Mouse (Mus musculus) embryonic facial prominence, embryonic 14.5 days (tissue): Measurements from ENCODE around the gene Olfr15. TPM values are rescaled to one million over a fixed set of nuclear protein-coding genes. Genes with fewer than 3 reads are reported as not detected.
A peak's percentile ranks its signal among the peaks of the same experiment; 100 is the strongest.
"Not testable (repeated sequence)": the region's sequence is repeated elsewhere in the genome, so short reads cannot be mapped to it uniquely, and the experiment has no call there.

ENCODE experiments used
- ATAC-seq: fragments of 200-750 bp; cut with Nextera tagmentation; 2 replicates; pipeline ENCODE4 v1.8.0; 2017; ENCODE audit warnings: low read depth, moderate number of reproducible peaks, moderate TSS enrichment
- DNase-seq: peaks from one replicate; pipeline ENCODE4 v3.0.0-alpha.2; 2015; ENCODE audit warnings: low spot score
- H3K27ac ChIP-seq: fragments of 300-500 bp; sonication (generic); replicated peaks from 2 replicates; pipeline ENCODE4 v1.5.1; 2014; ENCODE audit warnings: low read depth, mild to moderate bottlenecking, low read length, moderate library complexity
- H3K27me3 ChIP-seq: fragments of 300-500 bp; sonication (generic); replicated peaks from 2 replicates; pipeline ENCODE4 v1.6.1; 2014; ENCODE audit warnings: low read length; ENCODE audit not compliant: control insufficient read depth, insufficient read depth
- H3K36me3 ChIP-seq: fragments of 300-500 bp; sonication (generic); 2 replicates; pipeline ENCODE4 v1.6.1; 2014; ENCODE audit warnings: low read length, mixed read lengths; ENCODE audit not compliant: control insufficient read depth, insufficient read depth
- H3K4me1 ChIP-seq: fragments of 300-500 bp; sonication (generic); 2 replicates; pipeline ENCODE4 v1.6.1; 2014; ENCODE audit warnings: antibody characterized with exemption, low read length; ENCODE audit not compliant: control insufficient read depth, insufficient read depth
- H3K4me2 ChIP-seq: fragments of 300-500 bp; sonication (generic); 2 replicates; pipeline ENCODE4 v1.6.1; 2014; ENCODE audit warnings: low read depth, mild to moderate bottlenecking, low read length, moderate library complexity, mixed read lengths
- H3K4me3 ChIP-seq: fragments of 300-500 bp; sonication (generic); 2 replicates; pipeline ENCODE4 v1.5.1; 2014; ENCODE audit warnings: low read depth, mild to moderate bottlenecking, low read length
- H3K9ac ChIP-seq: fragments of 300-500 bp; sonication (generic); 2 replicates; pipeline ENCODE4 v1.6.1; 2014; ENCODE audit warnings: low read depth, mild to moderate bottlenecking, low read length, moderate library complexity, mixed read lengths
- H3K9me3 ChIP-seq: fragments of 300-500 bp; sonication (generic); 2 replicates; pipeline ENCODE4 v1.6.1; 2016; ENCODE audit warnings: low read length; ENCODE audit not compliant: control insufficient read depth
- WGBS: fragments of 180-500 bp; shearing (Covaris S2); extraction: QIAGEN DNeasy Blood & Tissue Kit; methylation state at CpG from one replicate; pipeline ENCODE4 v1.1.7; 2014; 5-methylcytosine and 5-hydroxymethylcytosine counted together
- polyA plus RNA-seq: library from polyadenylated mRNA; unstranded; fragments of >200 nt; fragmentation: Nextera tagmentation; extraction: Ambion mirVana; gene quantifications from 2 replicates; pipeline ENCODE4 v1.2.1, GENCODE M21; 2014

Gene Olfr15
- polyA plus RNA-seq, 1 experiment from 2014 or later, result 0.60 TPM

GRCm38 (mm10) chr16:3839157-3839885 is 8.6 kb downstream of the Olfr15 start:
- no peaks in the 10 kb centered on the region for H3K27me3 ChIP-seq
- H3K9ac ChIP-seq, result no peak overlapping the region
- no peaks in the 10 kb centered on the region for H3K9me3 ChIP-seq
- no peak overlapping the region for H3K4me3 ChIP-seq
- H3K4me1 ChIP-seq, result no peaks in the 10 kb centered on the region
- no peak overlapping the region for H3K27ac ChIP-seq
- 59% methylated on average over 17 of the region's 17 CpGs for WGBS
- no peaks in the 10 kb centered on the region for H3K36me3 ChIP-seq
- ATAC-seq (0 out of 2 replicates have a peak, but pooled peaks have one; percentile 37), DNase-seq (peak; percentile 45)
- no peak overlapping the region for H3K4me2 ChIP-seq

GRCm38 (mm10) chr16:3842989-3843388 is 12.3 kb downstream of the Olfr15 start:
- no peak for ATAC-seq
- WGBS, result 22% methylated on average over 4 of the region's 4 CpGs

GRCm38 (mm10) chr16:3843796-3844195 is 13.1 kb downstream of the Olfr15 start:
- WGBS, result 50% methylated on average over 1 of the region's 1 CpGs
- DNase-seq (no peak), ATAC-seq (no peak)
- H3K9me3 ChIP-seq, result no peaks in the 10 kb centered on the region
- H3K4me2 ChIP-seq, result no peak overlapping the region
- H3K4me1 ChIP-seq, result peaks cover 5% of the 10 kb centered on the region
- no peaks in the 10 kb centered on the region for H3K27me3 ChIP-seq
- no peak overlapping the region for H3K9ac ChIP-seq
- no peak overlapping the region for H3K4me3 ChIP-seq
- H3K36me3 ChIP-seq, result no peaks in the 10 kb centered on the region
- H3K27ac ChIP-seq, result no peak overlapping the region

More at GRCm38 (mm10) chr16:3842989-3843388, 12.3 kb downstream of the Olfr15 start:
- Histone ChIP-seq H3K9ac (no peak overlapping the region), H3K36me3 (no peaks in the 10 kb centered on the region), H3K9me3 (no peaks in the 10 kb centered on the region), H3K4me3 (no peak overlapping the region), H3K4me2 (no peak overlapping the region), H3K27ac (no peak overlapping the region), H3K4me1 (peaks cover 5% of the 10 kb centered on the region), H3K27me3 (no peaks in the 10 kb centered on the region)
- DNase-seq, result peak; percentile 64

- no peaks in the 10 kb centered on the region for H3K36me3 ChIP-seq
- 5% methylated on average over 31 of the region's 38 CpGs for WGBS
- peak within 1 kb of the TSS; percentile 73 for H3K4me2 ChIP-seq
- peaks cover 5% of the 10 kb centered on the region for H3K4me1 ChIP-seq
- H3K4me3 ChIP-seq, result peak within 1 kb of the TSS; percentile 57
- H3K27me3 ChIP-seq, result no peaks in the 10 kb centered on the region
- no peak within 1 kb of the TSS; the same call in 1 of the 2 replicates for H3K27ac ChIP-seq
- no peaks in the 10 kb centered on the region for H3K9me3 ChIP-seq
- peak within 1 kb of the TSS; percentile 72 for H3K9ac ChIP-seq
- DNase-seq, result peak; percentile 99
- ATAC-seq, result peak; percentile 100
Observed at GRCm38 (mm10) chr16:3846711-3847518, 16.2 kb downstream of the Olfr15 start, which contains the start of gene Zfp174. TSS of gene Zfp174 (plus strand) at chr16:3847268.

- ATAC-seq, result no peak
- H3K27ac ChIP-seq, result no peak overlapping the region; the same call in 1 of the 2 replicates
- H3K9ac ChIP-seq, result peak overlapping the region; percentile 72
- DNase-seq, result no peak
- H3K4me3 ChIP-seq, result peak overlapping the region; percentile 57
- no peaks in the 10 kb centered on the region for H3K36me3 ChIP-seq
- no peaks in the 10 kb centered on the region for H3K27me3 ChIP-seq
- H3K4me2 ChIP-seq, result peak overlapping the region; percentile 73
- 67% methylated on average over 4 of the region's 4 CpGs for WGBS
- no peaks in the 10 kb centered on the region for H3K9me3 ChIP-seq
- peaks cover 5% of the 10 kb centered on the region for H3K4me1 ChIP-seq
Observed at GRCm38 (mm10) chr16:3847871-3848270, 17.2 kb downstream of the Olfr15 start.

- Histone ChIP-seq H3K9me3 (no peaks in the 10 kb centered on the region), H3K36me3 (no peaks in the 10 kb centered on the region), H3K4me3 (no peak overlapping the region), H3K27ac (no peak overlapping the region), H3K27me3 (no peaks in the 10 kb centered on the region), H3K9ac (no peak overlapping the region), H3K4me1 (peaks cover 5% of the 10 kb centered on the region), H3K4me2 (no peak overlapping the region)
- 77% methylated on average over 3 of the region's 3 CpGs for WGBS
- ATAC-seq (no peak), DNase-seq (no peak)
Observed at GRCm38 (mm10) chr16:3848416-3848815, 17.7 kb downstream of the Olfr15 start.

- H3K27ac ChIP-seq, DNase-seq, H3K4me1 ChIP-seq, H3K4me2 ChIP-seq, H3K4me3 ChIP-seq, ATAC-seq, H3K9me3 ChIP-seq, H3K9ac ChIP-seq, H3K27me3 ChIP-seq: not testable (repeated sequence)
- H3K36me3 ChIP-seq, result 0 out of 2 replicates have a peak, but pooled peaks cover 10% of the 10 kb centered on the region
- 85% methylated on average over 9 of the region's 13 CpGs for WGBS
Observed at GRCm38 (mm10) chr16:3851301-3851700, 20.6 kb downstream of the Olfr15 start.

- 30% methylated on average over 11 of the region's 12 CpGs for WGBS
- Histone ChIP-seq H3K4me1 (peaks cover 4% of the 10 kb centered on the region), H3K4me3 (no peak overlapping the region), H3K9me3 (no peaks in the 10 kb centered on the region), H3K4me2 (no peak overlapping the region), H3K9ac (no peak overlapping the region), H3K27me3 (no peaks in the 10 kb centered on the region), H3K27ac (no peak overlapping the region), H3K36me3 (0 out of 2 replicates have a peak, but pooled peaks cover 10% of the 10 kb centered on the region)
- ATAC-seq, result no peak
- DNase-seq, result no peak
Observed at GRCm38 (mm10) chr16:3852586-3852985, 21.9 kb downstream of the Olfr15 start.
